ENCODE assay signal across 8 mouse cellular contexts in genomic region chrX:72655381-72655780, GRCm38 (mm10). TPM values are rescaled to one million over a fixed set of nuclear protein-coding genes. Genes with fewer than 3 reads are reported as not detected.
A peak's percentile ranks its signal among the peaks of the same experiment; 100 is the strongest.
DNase-seq lines count a peak whose midpoint lies in the region; ATAC-seq lines count a peak whose summit lies in the region.

No protein-coding gene starts in this region.

- intact Hi-C loops in left cerebral cortex, postnatal 36 days (cut with DNase I): loop anchor here (10.0 kb wide), 1 partner anchor 129 kb away; no protein-coding TSS in a partner anchor

- DNase-seq in kidney, postnatal 14 days: no peak
- DNase-seq in intestine, embryonic 14.5 days (ENCODE audit: low spot score): no peak
- DNase-seq in retina, embryonic 14.5 days (ENCODE audit: low spot score): no peak
- DNase-seq in left cerebral cortex, postnatal 36 days (ENCODE audit: low spot score in 2 of 2): no peak

- H3K9ac ChIP-seq in kidney, embryonic 15.5 days: no peak overlapping the region
- no peak overlapping the region for H3K9ac ChIP-seq in embryonic facial prominence, embryonic 15.5 days
- no peak overlapping the region for H3K9ac ChIP-seq in intestine, embryonic 14.5 days (ENCODE audit: low read length)
- H3K9ac ChIP-seq in neural tube, embryonic 13.5 days: peak overlapping the region; percentile 70

- WGBS in kidney, embryonic 15.5 days: 28% methylated on average over 5 of the region's 5 CpGs
- WGBS in embryonic facial prominence, embryonic 15.5 days: 25% methylated on average over 5 of the region's 5 CpGs
- WGBS in intestine, embryonic 14.5 days: 16% methylated on average over 5 of the region's 5 CpGs
- WGBS in neural tube, embryonic 13.5 days: 16% methylated on average over 5 of the region's 5 CpGs

- no peak overlapping the region for H3K27ac ChIP-seq in kidney, embryonic 15.5 days
- H3K27ac ChIP-seq in embryonic facial prominence, embryonic 15.5 days (replicated peaks): no peak overlapping the region
- H3K27ac ChIP-seq in intestine, embryonic 14.5 days (ENCODE audit: low read depth): no peak overlapping the region
- H3K27ac ChIP-seq in neural tube, embryonic 13.5 days (replicated peaks): peak overlapping the region; percentile 76

- peak overlapping the region; percentile 35 for H3K4me3 ChIP-seq in kidney, embryonic 15.5 days (replicated peaks)
- peak overlapping the region; percentile 30 for H3K4me3 ChIP-seq in embryonic facial prominence, embryonic 15.5 days (replicated peaks)
- peak overlapping the region; percentile 27 for H3K4me3 ChIP-seq in intestine, embryonic 14.5 days (ENCODE audit: low read depth, low read length)
- H3K4me3 ChIP-seq in neural tube, embryonic 13.5 days: peak overlapping the region; percentile 44

- 0 out of 2 replicates have a peak, but pooled peaks have one; percentile 12 for ATAC-seq in kidney, embryonic 15.5 days (replicated peaks; ENCODE audit: low FRiP score)
- no peak for ATAC-seq in embryonic facial prominence, embryonic 15.5 days (ENCODE audit: insufficient number of reproducible peaks, low FRiP score, low TSS enrichment, low read depth)
- no peak for ATAC-seq in intestine, embryonic 14.5 days (replicated peaks; ENCODE audit: low FRiP score, low TSS enrichment, low read depth)
- peak; percentile 75 for ATAC-seq in neural tube, embryonic 13.5 days (ENCODE audit: low read depth)
- ATAC-seq in erythroid progenitor cell, adult 5-6 weeks (replicated peaks; ENCODE audit: low FRiP score, poor library complexity, severe bottlenecking): no peak

- peaks cover 24% of the 10 kb centered on the region for H3K27me3 ChIP-seq in kidney, embryonic 15.5 days
- no peaks in the 10 kb centered on the region for H3K27me3 ChIP-seq in embryonic facial prominence, embryonic 15.5 days
- H3K27me3 ChIP-seq in intestine, embryonic 14.5 days (replicated peaks; ENCODE audit: control insufficient read depth, insufficient read depth, low read length): no peaks in the 10 kb centered on the region; the same call in 1 of the 2 replicates
- H3K27me3 ChIP-seq in neural tube, embryonic 13.5 days: no peaks in the 10 kb centered on the region

- H3K9me3 ChIP-seq in kidney, embryonic 15.5 days (replicated peaks): no peaks in the 10 kb centered on the region
- no peaks in the 10 kb centered on the region for H3K9me3 ChIP-seq in embryonic facial prominence, embryonic 15.5 days (replicated peaks)
- H3K9me3 ChIP-seq in intestine, embryonic 14.5 days (ENCODE audit: control insufficient read depth, low read length): no peaks in the 10 kb centered on the region
- H3K9me3 ChIP-seq in neural tube, embryonic 13.5 days: no peaks in the 10 kb centered on the region

- no peaks in the 10 kb centered on the region for H3K4me1 ChIP-seq in kidney, embryonic 15.5 days
- H3K4me1 ChIP-seq in embryonic facial prominence, embryonic 15.5 days: no peaks in the 10 kb centered on the region
- no peaks in the 10 kb centered on the region for H3K4me1 ChIP-seq in intestine, embryonic 14.5 days (replicated peaks; ENCODE audit: control insufficient read depth, insufficient read depth, low read length)
- 0 out of 2 replicates have a peak, but pooled peaks cover 3% of the 10 kb centered on the region for H3K4me1 ChIP-seq in neural tube, embryonic 13.5 days (replicated peaks)

- no peaks in the 10 kb centered on the region for H3K36me3 ChIP-seq in kidney, embryonic 15.5 days
- H3K36me3 ChIP-seq in embryonic facial prominence, embryonic 15.5 days: no peaks in the 10 kb centered on the region
- no peaks in the 10 kb centered on the region for H3K36me3 ChIP-seq in intestine, embryonic 14.5 days (ENCODE audit: control insufficient read depth, insufficient read depth, low read length)
- H3K36me3 ChIP-seq in neural tube, embryonic 13.5 days: no peaks in the 10 kb centered on the region

- H3K4me2 ChIP-seq in kidney, embryonic 15.5 days: peak overlapping the region; percentile 55
- peak overlapping the region; percentile 48 for H3K4me2 ChIP-seq in embryonic facial prominence, embryonic 15.5 days (replicated peaks)
- peak overlapping the region; percentile 48 for H3K4me2 ChIP-seq in intestine, embryonic 14.5 days (ENCODE audit: low read length)
- peak overlapping the region; percentile 58 for H3K4me2 ChIP-seq in neural tube, embryonic 13.5 days

RNA-seq across cellular contexts. Expression of gene Gabra3, which starts 1.3 kb away (rescaled TPM):
- polyA plus RNA-seq in kidney, embryonic 15.5 days (2015; fragmentation: Nextera tagmentation; extraction: Ambion mirVana): 2.6 TPM in 2 replicates
- 1.5 and 2.1 TPM in 2 replicates for polyA plus RNA-seq in embryonic facial prominence, embryonic 15.5 days (2015; fragmentation: Nextera tagmentation; extraction: Ambion mirVana)
- polyA plus RNA-seq in intestine, embryonic 14.5 days (2014; fragmentation: Nextera tagmentation; extraction: Ambion mirVana): 1.5 and 1.9 TPM in 2 replicates
- 20.1 and 21.6 TPM in 2 replicates for polyA plus RNA-seq in neural tube, embryonic 13.5 days (2015; fragmentation: Nextera tagmentation; extraction: Ambion mirVana)
- total RNA-seq in erythroid progenitor cell, adult 5-6 weeks (2015; ENCODE audit: low replicate concordance): not detected in 2 replicates
- total RNA-seq in erythroid progenitor cell, adult 5-6 weeks (2017; ENCODE audit: low replicate concordance): not detected in 2 replicates
- total RNA-seq in left cerebral cortex, postnatal 36 days (2021): 100 to 1,000 TPM in 1 of 2 experiments, 10 to 100 TPM in 1; 90.5 to 109 TPM

Comparison
In these comparisons a context has a peak if more than half of its experiments do, and no peak if none do; other contexts are left out.
1. ATAC-seq: peak in kidney, embryonic 15.5 days (single experiment) and neural tube, embryonic 13.5 days (single experiment); none in embryonic facial prominence, embryonic 15.5 days (single experiment), intestine, embryonic 14.5 days (single experiment) and erythroid progenitor cell, adult 5-6 weeks (single experiment).
2. Peak in every context shown above with its lines, with median percentiles within 50 percentile points of each other: H3K4me2 ChIP-seq and H3K4me3 ChIP-seq.